Mouse (Mus musculus) cerebral cortex, adult 2 months (tissue): ENCODE measurements around the gene Usp21.

Experiments used
- WGBS: fragments of 180-500 bp; shearing (Covaris S2); methylation state at CpG from one replicate; pipeline ENCODE4 v1.1.7; 2018; 5-methylcytosine and 5-hydroxymethylcytosine counted together

Gene Usp21

GRCm38 (mm10) chr1:171263666-171264461, 23.9 kb downstream of the Usp21 start:
- WGBS = 66% methylated on average over 3 of the region's 3 CpGs

GRCm38 (mm10) chr1:171263185-171263611, 24.6 kb downstream of the Usp21 start:
- WGBS = 0% methylated on average over 2 of the region's 2 CpGs

- WGBS = 2% methylated on average over 8 of the region's 8 CpGs
Observed at GRCm38 (mm10) chr1:171262594-171263130, 25.1 kb downstream of the Usp21 start.

GRCm38 (mm10) chr1:171260316-171260715, 27.5 kb downstream of the Usp21 start:
- 81% methylated on average over 3 of the region's 3 CpGs for WGBS

- 88% methylated on average over 17 of the region's 17 CpGs for WGBS
Observed at GRCm38 (mm10) chr1:171258921-171259320, 28.9 kb downstream of the Usp21 start.

- 79% methylated on average over 9 of the region's 9 CpGs for WGBS
Observed at GRCm38 (mm10) chr1:171257781-171258180, 30.0 kb downstream of the Usp21 start.

- 64% methylated on average over 15 of the region's 15 CpGs for WGBS
Observed at GRCm38 (mm10) chr1:171256937-171257548, 30.7 kb downstream of the Usp21 start.

GRCm38 (mm10) chr1:171256095-171256818, 31.5 kb downstream of the Usp21 start:
- 88% methylated on average over 24 of the region's 24 CpGs for WGBS

GRCm38 (mm10) chr1:171252415-171252814, 35.4 kb downstream of the Usp21 start:
- 64% methylated on average over 17 of the region's 17 CpGs for WGBS

- WGBS = 18% methylated on average over 13 of the region's 13 CpGs
Observed at GRCm38 (mm10) chr1:171251594-171252324, 36.0 kb downstream of the Usp21 start.

GRCm38 (mm10) chr1:171250680-171251593, 36.9 kb downstream of the Usp21 start, which contains the start of gene Ndufs2:
TSS of gene Ndufs2 (minus strand) at chr1:171251388.
- 21% methylated on average over 26 of the region's 26 CpGs for WGBS

GRCm38 (mm10) chr1:171249913-171250600, 37.7 kb downstream of the Usp21 start, which contains the start of gene Adamts4:
TSS of gene Adamts4 (plus strand) at chr1:171250421.
- WGBS = 0% methylated on average over 5 of the region's 5 CpGs

- 43% methylated on average over 3 of the region's 3 CpGs for WGBS
Observed at GRCm38 (mm10) chr1:171248386-171249226, 39.2 kb downstream of the Usp21 start.

- 22% methylated on average over 4 of the region's 4 CpGs for WGBS
Observed at GRCm38 (mm10) chr1:171247916-171248315, 39.9 kb downstream of the Usp21 start.

- WGBS = 12% methylated on average over 13 of the region's 13 CpGs
Observed at GRCm38 (mm10) chr1:171247453-171247841, 40.3 kb downstream of the Usp21 start.

- under 1% methylated on average over 41 of the region's 41 CpGs for WGBS
Observed at GRCm38 (mm10) chr1:171246709-171247452, 40.9 kb downstream of the Usp21 start.

- 63% methylated on average over 8 of the region's 8 CpGs for WGBS
Observed at GRCm38 (mm10) chr1:171245353-171245752, 42.4 kb downstream of the Usp21 start.

GRCm38 (mm10) chr1:171241952-171242351, 45.8 kb downstream of the Usp21 start:
- 82% methylated on average over 12 of the region's 12 CpGs for WGBS
